Mouse (Mus musculus) splenic B cell, adult 2 months (primary cell): ENCODE data around the gene Plch1.

Source experiments
- DNase-seq: peaks from one replicate; pipeline ENCODE4 v3.0.0-alpha.2; 2011; ENCODE audit warnings: low read depth, low spot score
- H3K27me3 ChIP-seq: 2 replicates; pipeline ENCODE4 v1.6.1; 2012; ENCODE audit warnings: mild to moderate bottlenecking, low read length, moderate library complexity, mixed read lengths; ENCODE audit not compliant: control insufficient read depth, poor library complexity, insufficient read depth, severe bottlenecking
- H3K36me3 ChIP-seq: 2 replicates; pipeline ENCODE4 v1.6.1; 2012; ENCODE audit warnings: mild to moderate bottlenecking, low read length, moderate library complexity, mixed read lengths; ENCODE audit not compliant: control insufficient read depth, poor library complexity, insufficient read depth, severe bottlenecking

Gene Plch1

GRCm38 (mm10) chr3:63692727-63693126, 206.5 kb downstream of the Plch1 start:
- no peak for DNase-seq
- Histone ChIP-seq H3K27me3 (no peaks in the 10 kb centered on the region), H3K36me3 (no peaks in the 10 kb centered on the region)

GRCm38 (mm10) chr3:63668779-63669178, 230.5 kb downstream of the Plch1 start:
- DNase-seq, result no peak
- Histone ChIP-seq H3K36me3 (no peaks in the 10 kb centered on the region), H3K27me3 (no peaks in the 10 kb centered on the region)

GRCm38 (mm10) chr3:63665307-63665706, 234.0 kb downstream of the Plch1 start:
- no peak for DNase-seq
- no peaks in the 10 kb centered on the region for H3K36me3 ChIP-seq
- no peaks in the 10 kb centered on the region for H3K27me3 ChIP-seq

GRCm38 (mm10) chr3:63664575-63665243, 234.6 kb downstream of the Plch1 start:
- no peaks in the 10 kb centered on the region for H3K27me3 ChIP-seq
- H3K36me3 ChIP-seq, result no peaks in the 10 kb centered on the region
- DNase-seq, result no peak
